Mouse (Mus musculus): ENCODE measurements at regions not wholly inside any gene's neighbourhood (a gene's known extent, or its start where the extent isn't known, plus 50 kb on each side); places are given as distances from the start of the nearest gene placed in this dataset.
"Not testable (repeated sequence)": the region's sequence is repeated elsewhere in the genome, so short reads cannot be mapped to it uniquely, and the experiment has no call there.

DNA sequence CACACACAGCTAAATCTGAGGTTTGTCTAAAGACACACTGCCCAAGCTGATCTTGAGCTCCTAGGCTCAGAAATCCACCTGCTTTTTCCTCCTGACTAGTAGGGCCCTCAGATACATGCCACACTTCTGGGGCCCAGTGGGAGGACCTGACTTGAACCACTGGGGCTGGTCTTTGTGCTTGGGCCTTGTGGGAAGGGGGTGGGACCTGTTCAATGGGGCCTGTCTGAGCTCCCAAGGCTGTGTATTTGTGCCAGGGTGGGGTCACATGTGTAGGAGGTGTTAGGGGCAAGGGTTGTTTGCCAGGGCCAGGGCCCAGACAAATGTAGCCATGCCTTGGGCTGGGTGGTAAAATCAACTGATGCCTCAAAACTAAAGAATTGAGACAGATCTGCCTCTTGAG lies 56.8 kb downstream of the Gm8765 start:
- not testable (repeated sequence) for H3K4me1 ChIP-seq (ENCODE audit: control insufficient read depth, insufficient read depth, low read length); H3K36me3 ChIP-seq (ENCODE audit: control insufficient read depth, insufficient read depth, low read length); H3K27me3 ChIP-seq (replicated peaks; ENCODE audit: control insufficient read depth, insufficient read depth, low read length); DNase-seq; H3K4me3 ChIP-seq (ENCODE audit: insufficient read depth, low read depth, low read length); H3K27ac ChIP-seq (ENCODE audit: insufficient read depth, low read depth, low read length)

DNA sequence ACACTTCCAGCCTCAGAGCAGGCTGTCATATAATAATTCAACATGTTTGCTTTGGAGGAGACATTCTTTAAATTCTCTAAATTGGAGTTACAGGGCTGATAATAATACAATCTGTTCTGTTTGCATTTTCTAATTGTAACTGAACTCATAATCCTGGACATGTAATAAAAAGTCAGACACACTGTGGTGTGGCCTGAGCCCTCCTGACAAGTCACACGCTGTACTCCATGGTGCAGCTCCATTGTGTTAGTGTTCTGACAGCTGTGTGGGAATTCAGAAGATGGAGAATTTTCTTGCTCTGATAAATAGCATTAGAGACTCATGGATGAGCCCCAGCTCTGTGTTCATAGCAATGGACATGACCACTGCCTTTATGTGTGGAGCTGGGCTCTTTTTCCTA lies 58.2 kb downstream of the Gm8765 start:
- not testable (repeated sequence) for H3K27ac ChIP-seq (ENCODE audit: insufficient read depth, low read depth, low read length); H3K4me3 ChIP-seq (ENCODE audit: insufficient read depth, low read depth, low read length); H3K4me1 ChIP-seq (ENCODE audit: control insufficient read depth, insufficient read depth, low read length); H3K36me3 ChIP-seq (ENCODE audit: control insufficient read depth, insufficient read depth, low read length); DNase-seq; H3K27me3 ChIP-seq (replicated peaks; ENCODE audit: control insufficient read depth, insufficient read depth, low read length)
- 70% methylated on average over 1 of the region's 1 CpGs for WGBS

DNA sequence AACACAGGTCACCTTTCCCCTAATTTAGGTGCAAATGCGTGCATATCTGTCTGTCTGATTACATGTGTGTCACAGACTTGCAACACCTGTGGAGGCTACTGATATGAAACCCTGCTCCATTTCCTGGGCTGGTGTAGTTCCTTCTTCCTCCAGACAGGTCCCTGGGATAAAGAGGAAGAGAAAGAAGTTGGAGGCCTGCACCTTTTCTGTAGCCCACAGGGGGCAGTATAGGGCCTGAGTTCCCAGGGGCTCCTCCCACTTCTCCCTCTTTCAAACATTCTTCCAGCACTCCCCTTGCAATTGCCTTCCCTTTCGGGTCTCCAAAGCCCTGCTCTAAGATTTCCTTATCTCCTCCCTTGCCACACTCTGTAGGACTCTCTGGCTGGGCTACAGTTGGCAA lies 66.5 kb downstream of the Gm8765 start:
- H3K27me3 ChIP-seq (replicated peaks; ENCODE audit: control insufficient read depth, insufficient read depth, low read length) = no peaks in the 10 kb centered on the region
- no peak overlapping the region for H3K27ac ChIP-seq (ENCODE audit: insufficient read depth, low read depth, low read length)
- 72% methylated on average over 2 of the region's 2 CpGs for WGBS

DNA sequence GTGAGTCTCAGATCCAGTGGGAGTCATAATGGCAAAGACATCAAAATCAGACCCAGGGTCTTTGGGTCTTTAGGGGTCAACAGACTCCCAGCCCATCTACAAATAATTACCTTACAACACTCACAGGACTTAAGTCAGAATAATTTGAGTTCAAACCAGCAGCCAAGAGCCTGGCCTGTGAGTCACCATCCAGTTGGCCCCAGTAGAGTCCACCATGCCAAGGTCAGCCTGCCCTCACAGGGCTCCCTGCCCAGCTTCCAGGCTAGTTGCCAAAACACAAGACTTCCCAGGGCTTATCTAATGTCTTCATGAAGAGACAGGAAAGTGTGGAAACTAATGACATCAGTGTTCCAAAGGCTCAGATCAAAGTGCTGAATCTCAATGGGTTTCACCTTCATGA lies 81.9 kb downstream of the Gm8765 start:
- H3K27ac ChIP-seq (ENCODE audit: insufficient read depth, low read depth, low read length); H3K4me3 ChIP-seq (ENCODE audit: insufficient read depth, low read depth, low read length); H3K36me3 ChIP-seq (ENCODE audit: control insufficient read depth, insufficient read depth, low read length); H3K27me3 ChIP-seq (replicated peaks; ENCODE audit: control insufficient read depth, insufficient read depth, low read length); DNase-seq; H3K4me1 ChIP-seq (ENCODE audit: control insufficient read depth, insufficient read depth, low read length): not testable (repeated sequence)

More for the DNA sequence above, 66.5 kb downstream of the Gm8765 start:
- no peak for DNase-seq
- no peak overlapping the region for H3K4me3 ChIP-seq (ENCODE audit: insufficient read depth, low read depth, low read length)
- H3K4me1 ChIP-seq (ENCODE audit: control insufficient read depth, insufficient read depth, low read length) = no peaks in the 10 kb centered on the region
- H3K36me3 ChIP-seq (ENCODE audit: control insufficient read depth, insufficient read depth, low read length) = no peaks in the 10 kb centered on the region
- 0 out of 2 replicates have a peak, but pooled peaks have one; percentile 9 for TF ChIP-seq CTCF (conservative IDR thresholded peaks at IDR 0.05; ENCODE audit: insufficient read depth, insufficient read length, low read depth, low read length)
- no peak for TF ChIP-seq POLR2A (IDR thresholded peaks at IDR 0.05; ENCODE audit: low read depth, low read length)

- H3K4me1 ChIP-seq (ENCODE audit: control insufficient read depth, insufficient read depth, low read length); H3K27ac ChIP-seq (ENCODE audit: insufficient read depth, low read depth, low read length); H3K27me3 ChIP-seq (replicated peaks; ENCODE audit: control insufficient read depth, insufficient read depth, low read length); H3K4me3 ChIP-seq (ENCODE audit: insufficient read depth, low read depth, low read length); H3K36me3 ChIP-seq (ENCODE audit: control insufficient read depth, insufficient read depth, low read length): not testable (repeated sequence)
- peak; percentile 14 for DNase-seq
- TF ChIP-seq CTCF (conservative IDR thresholded peaks at IDR 0.05; ENCODE audit: insufficient read depth, insufficient read length, low read depth, low read length) = 0 out of 2 replicates have a peak, but pooled peaks have one; percentile 4
- WGBS = 26% methylated on average over 4 of the region's 5 CpGs
Measured at GRCm38 (mm10) chr13:50829879-50830550, 131.9 kb downstream of the Gm8765 start.
